Mouse (Mus musculus) myocyte (in vitro differentiated cells): ENCODE data around the gene Nlrc5.

Experiments
- REST ChIP-seq: IDR thresholded peaks from one replicate; pipeline ENCODE4 v1.6.1; 2011; ENCODE audit warnings: mild to moderate bottlenecking, control low read depth, moderate library complexity; ENCODE audit not compliant: insufficient read depth, insufficient read length
- USF1 ChIP-seq: IDR thresholded peaks from one replicate; pipeline ENCODE4 v1.6.1; 2011; ENCODE audit warnings: low read depth, mild to moderate bottlenecking, control low read depth, moderate library complexity

DNA sequence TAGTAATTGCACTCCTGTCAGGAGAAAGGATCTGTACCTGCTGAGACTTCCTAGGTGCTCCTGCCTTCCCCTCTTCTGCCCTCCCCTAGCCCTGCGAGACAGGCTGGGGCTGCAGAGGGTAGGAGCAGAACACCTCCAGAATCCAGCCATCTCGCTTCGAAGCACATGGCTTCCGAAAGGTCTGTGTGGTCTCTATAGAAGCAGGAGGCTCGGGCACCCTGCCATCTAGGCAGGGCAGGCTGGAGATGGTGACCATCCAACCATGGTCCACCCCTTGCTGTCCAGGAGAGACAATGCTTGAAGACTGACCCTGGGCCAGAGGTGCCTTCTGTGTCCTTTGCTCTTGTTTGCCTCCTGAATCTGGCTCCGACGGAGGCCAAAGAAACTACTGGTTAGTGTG, 101.5 kb downstream of the Nlrc5 start:
- TF ChIP-seq REST (no peak), USF1 (no peak)
